Mouse (Mus musculus) yolk sac, embryonic 10.5 days (tissue): ENCODE measurements around the gene Rtkn2.
"Not testable (repeated sequence)": the region's sequence is repeated elsewhere in the genome, so short reads cannot be mapped to it uniquely, and the experiment has no call there.

ENCODE experiments used
- DNase-seq: peaks from one replicate; pipeline ENCODE4 v3.0.0-alpha.2; 2017; ENCODE audit warnings: low spot score

The Rtkn2 gene

DNA sequence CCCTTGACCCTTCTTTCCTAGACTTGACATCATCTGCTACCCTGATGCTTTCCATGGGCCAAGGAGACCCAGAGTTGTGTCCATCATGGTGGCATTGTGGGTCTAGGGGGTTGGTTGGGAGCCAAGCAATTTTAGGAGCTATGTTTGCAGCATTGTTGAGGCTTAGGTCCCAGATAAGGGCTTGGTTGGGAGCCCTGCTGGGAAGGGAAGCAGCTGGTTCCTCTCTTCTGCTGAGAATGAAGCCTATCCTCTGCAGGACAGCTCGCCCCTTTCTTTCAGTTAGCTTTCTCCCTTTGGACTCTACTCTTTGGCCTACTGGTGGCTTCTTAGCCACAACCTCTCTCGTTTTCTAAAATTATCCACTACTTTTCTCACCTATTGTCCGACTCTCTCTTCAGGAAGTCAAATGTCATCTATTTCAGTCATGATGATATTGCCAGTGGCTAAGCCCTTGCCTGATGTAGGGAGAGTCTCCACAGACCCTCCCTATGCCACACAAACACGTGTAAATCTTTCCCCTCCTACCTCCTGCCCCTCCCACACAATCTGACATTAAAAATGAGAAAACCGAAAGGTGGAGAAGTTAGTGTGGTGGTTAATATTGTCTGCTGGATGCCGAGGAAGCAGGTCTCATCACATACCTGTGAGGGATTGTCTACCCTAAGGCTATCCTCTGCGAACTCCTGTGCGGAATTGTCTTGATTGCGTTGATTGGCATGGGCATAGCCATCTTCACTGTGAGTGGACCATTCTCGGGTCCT lies 100.7 kb downstream of the Rtkn2 start:
- DNase-seq, result no peak

DNA sequence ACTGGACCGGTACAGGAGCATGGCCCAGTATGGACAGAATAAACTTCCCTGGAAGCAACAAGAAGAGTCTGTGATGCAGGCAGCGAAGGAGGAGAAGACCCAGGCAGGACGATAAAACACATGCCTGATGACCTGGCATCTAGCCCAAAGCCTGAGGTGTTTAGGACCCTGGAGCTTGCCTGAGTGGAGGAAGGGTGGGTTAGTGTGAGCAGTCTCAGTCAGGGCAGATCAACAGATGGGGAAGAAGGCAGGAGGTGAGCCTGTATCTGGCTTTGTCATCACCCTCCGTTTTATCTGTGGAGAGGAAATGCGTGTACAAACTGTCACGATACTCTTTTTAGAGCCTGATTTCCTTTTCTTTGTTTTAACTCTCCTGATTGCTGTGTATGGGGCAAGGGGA lies 102.3 kb downstream of the Rtkn2 start:
- no peak for DNase-seq

DNA sequence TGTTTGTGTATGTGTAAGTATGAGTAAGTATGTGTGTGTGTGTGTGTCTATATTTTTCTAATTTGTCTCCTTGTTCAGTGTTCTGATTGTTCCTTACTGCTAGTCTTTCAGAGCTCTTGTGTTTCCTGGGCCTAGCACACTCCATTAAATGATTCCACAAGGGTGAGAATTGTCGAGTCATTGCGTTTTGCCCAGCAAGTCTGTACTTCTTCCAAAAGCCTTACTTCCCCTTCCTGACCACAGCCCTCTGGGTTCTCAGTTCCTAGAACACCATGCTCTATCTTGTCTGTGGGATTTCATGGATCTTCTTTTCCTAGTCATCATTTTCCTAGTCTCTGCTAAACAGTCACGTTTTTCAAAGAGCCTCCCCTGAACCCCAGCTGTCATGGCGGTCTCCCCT lies 106.2 kb downstream of the Rtkn2 start:
- DNase-seq, result no peak

DNA sequence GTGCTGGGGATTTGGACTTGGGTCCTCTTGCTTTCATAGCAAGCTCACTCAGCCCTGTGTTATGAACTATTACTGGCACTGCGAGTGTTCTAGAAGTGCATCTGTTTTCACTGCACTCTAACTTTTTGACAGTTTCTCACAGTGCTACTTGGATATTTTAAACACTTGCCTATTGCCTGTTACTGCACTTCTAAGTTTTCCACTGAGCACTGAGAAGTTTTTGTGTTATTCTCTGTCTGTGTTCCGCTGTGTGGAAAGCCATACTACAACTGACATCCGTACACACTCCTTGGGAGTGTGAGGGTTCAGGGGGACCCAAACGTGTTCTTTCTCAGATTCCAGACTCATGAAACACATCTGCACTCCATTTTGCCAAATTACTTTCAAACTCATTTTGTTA lies 107.6 kb downstream of the Rtkn2 start:
- DNase-seq, result no peak

DNA sequence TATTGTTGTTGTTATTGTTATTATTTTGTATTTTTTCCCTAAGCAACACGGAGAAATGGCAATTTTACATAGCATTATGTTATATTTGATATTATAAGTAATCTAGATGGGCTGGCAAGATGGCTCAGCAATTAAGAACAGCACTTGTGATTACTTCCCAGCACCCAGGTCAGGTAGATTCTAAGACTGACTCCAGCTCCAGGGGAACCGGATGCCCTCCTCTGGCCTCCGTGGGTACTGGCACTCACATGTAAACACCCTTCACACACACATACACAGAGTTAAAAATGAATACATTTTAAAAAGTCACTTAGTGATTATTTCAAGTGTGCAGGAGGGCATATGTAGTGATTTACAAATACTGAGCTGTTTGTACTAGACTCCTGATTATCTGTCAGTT lies 108.4 kb downstream of the Rtkn2 start:
- DNase-seq, result no peak

DNA sequence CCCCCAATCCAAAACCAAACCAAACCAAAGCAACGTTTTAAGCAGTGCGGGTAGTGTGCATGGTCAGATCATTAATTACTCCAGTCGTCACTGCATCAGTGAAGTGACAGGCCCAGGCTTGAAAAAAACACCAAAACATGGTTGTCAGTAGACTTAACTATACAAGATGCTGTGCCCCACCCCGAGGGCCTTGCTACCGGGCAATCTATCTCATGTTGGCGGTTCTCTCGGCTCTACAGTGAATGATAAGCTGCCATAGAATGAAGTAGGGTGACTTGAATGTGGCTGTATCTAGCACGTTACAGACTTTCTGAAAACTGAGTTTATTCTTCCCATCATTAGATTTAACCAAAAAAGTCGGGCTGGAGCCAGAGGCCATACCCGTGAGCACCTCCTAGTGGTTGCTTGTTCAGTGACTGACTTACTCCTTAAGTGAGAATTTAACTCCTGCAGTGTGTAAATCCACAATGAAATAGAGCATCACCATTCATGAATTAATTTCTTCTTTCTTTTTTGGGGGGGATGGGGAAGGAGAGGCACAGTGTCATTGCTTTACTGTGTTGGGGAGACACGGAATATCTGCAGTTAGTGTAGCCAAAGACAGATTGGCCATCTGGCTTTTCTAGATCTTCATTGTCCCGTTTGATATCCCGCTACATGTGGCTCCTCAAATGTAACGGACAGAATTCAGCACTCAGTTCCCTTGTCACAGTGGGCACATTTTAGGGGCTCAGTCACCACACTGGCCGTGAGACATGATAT lies 110.2 kb downstream of the Rtkn2 start:
- no peak for DNase-seq

DNA sequence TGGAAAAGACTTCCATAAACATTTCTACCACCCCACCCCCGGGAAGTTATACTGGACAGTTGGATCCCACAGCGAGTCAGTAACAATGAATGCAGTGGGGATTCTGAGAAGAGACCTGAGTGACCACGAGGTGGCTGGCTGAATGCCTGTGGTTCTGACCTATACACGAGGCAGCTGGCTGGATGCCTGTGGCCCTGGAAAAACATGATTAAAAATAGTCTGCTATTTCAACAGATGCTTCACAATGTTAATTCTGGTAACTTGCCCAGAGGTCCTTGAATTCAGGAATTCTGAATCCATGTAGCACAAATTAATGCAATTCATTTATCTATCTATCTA lies 110.8 kb downstream of the Rtkn2 start:
- DNase-seq, result no peak

DNA sequence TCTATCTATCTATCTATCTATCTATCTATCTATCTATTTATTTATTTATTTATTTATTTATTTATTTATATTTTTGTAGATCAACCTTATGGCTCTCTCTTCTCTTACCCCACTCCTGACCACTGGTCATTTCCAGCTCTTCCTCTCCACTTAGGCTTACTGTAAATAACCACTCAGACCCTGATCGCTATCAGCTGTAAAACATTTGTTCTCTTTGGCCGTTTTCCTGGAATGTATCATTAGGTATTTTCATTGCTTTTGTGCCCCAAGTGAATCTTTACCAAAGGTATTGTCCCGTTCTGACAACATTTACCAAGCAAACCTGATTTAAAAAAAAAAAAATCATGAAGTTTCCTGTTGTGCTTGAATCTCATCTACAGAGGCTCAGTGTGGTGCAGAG lies 111.2 kb downstream of the Rtkn2 start:
- no peak for DNase-seq

DNA sequence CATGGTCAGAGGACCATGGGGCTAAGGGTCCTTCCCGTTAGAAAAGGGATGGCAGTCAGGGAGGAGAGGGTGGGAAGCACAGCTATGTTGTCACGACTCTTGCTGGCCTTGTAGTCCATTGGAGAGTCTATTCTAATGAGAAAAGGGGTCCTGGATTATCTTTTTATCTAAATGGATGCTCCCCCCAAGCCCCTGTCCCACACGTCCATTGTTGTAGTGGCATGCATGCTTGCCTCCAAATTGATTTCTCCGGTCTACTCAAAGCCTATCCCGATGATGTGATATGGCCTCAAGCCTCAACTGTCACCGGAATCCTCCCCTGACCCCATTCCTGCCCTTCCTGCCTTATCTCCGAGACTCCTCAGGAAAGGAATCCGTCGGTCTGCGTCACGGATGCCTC lies 111.6 kb downstream of the Rtkn2 start:
- DNase-seq, result no peak

DNA sequence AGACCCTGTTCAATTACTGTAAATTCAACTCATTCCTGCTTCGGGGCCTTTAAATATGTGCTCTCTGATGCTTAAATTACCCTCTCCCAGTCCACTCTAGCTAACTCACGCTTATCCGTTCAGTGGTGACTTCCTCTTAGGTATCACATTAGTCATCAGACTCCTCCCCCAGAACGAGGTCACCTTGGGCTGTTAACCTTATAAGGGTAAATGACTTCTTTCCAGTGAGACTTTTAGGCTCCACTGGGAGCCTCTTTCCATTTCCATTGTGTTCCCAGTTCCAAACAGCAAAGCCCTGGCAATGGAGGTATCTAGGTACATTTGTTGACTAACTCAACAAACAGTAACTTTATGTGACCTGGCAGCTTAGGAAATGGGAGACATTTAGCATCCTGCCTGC lies 112.5 kb downstream of the Rtkn2 start:
- no peak for DNase-seq

DNA sequence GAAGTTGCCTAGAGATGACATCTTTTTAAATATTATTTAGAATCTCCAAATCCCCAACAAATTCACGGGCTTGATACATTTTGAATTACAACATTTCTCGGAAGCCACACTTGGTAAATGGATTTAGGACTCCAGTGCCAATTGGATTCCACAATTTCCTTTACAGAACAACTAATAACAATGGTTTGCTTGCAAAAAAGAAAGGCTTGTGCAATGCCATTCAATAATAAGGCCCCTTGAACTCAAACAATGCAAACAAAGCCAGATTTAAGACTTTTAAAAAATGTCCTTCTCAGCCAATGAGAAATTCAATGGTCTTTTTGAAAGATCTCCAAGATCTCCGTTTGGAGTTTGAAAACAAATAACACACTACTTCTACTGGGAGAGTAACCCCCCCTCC lies 114.1 kb downstream of the Rtkn2 start:
- no peak for DNase-seq

DNA sequence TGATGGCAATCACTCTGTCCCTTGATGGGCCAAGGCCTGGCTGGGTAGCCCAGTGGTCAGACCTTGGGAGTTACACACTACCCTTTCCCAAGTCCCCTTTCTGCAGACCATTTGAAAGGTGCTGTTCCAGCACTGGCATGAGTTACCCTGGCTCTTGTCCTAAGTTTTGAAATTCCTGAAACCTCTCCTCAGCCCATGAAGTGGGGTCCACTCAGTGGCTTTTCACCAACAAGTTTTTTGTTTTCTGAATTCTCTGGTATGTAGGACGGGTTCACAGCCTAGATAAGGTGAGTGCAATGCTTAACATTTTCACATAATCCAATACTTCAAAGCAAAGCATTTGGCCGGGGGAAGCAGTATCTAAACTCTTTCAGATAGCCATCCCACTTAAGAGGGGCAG lies 115.8 kb downstream of the Rtkn2 start:
- no peak for DNase-seq

DNA sequence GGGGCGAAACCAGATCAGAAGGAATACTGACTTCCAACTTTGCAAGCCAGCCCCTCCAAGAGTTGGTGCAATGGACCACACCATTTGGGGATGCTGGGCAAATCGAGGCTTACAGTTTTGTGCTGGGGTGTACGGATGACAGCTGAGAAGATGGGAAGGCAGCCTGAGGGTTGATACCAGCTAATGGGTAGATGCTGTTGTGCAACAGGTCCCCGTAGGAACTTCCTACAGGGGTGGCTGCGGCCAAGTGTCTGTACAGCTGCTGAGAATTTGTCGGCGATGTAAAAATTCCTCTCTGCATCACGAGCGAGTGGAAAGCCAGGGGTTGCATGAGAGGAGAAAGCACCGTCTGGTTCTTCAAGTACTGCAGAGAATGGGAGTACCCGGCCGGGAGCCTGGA lies 117.0 kb downstream of the Rtkn2 start:
- no peak for DNase-seq

DNA sequence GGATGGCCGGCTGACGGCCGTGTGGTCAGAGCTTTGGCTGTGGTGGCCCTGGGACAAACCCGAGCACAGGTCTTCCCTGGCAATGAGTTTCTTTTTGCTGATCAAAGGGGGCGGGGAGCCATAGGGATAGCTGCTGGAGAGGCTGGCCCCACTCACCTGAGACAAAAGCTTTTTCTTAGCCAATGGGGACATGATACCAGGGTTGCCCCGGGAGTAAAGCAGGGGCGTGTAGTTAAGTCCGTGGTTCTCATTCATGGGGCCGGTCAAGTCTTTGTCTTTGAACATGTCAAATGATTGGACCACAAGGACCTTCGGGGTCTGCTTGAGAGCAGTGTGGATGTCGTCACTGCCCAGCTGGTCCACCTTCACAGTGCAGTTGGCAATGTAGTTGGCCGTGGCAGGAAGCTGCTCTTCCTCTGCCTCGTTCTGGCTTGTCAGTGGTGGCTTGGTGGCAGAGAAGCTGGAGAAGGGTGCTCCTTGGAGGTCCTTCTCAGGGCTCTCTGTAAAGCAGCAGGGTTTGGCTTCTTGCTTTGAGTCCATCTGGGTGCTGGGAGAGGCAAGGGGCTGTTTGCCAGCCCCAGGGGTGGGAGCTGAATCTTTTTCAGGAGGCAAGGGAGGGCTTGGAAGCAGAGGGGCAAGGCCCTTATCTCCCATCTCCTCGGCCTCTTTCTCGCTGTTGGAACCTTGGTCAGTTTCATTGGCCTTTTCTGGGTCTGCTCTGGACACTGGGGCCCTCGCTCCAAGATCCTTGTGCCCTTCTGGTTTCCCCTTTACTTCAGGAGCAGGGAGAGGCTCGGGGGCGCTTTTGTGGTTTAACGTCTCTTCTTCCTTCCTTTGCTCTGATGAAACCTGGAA lies 118.7 kb downstream of the Rtkn2 start:
- DNase-seq, result no peak

DNA sequence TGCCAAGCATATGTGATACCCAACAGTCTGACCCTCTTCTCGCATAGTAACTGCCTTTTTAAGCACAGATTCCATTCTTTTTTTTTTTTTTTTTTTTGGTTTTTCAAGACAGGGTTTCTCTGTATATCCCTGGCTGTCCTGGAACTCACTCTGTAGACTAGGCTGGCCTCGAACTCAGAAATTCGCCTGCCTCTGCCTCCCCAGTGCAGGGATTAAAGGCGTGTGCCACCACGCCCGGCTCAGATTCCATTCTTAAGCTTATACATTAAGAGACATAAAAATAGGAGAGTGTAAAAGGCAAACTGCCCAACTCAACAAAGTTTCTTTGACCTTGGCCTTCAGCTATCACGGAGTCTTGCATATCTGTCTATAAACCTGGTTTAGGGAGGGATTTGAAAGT lies 120.4 kb downstream of the Rtkn2 start:
- DNase-seq, result not testable (repeated sequence)

DNA sequence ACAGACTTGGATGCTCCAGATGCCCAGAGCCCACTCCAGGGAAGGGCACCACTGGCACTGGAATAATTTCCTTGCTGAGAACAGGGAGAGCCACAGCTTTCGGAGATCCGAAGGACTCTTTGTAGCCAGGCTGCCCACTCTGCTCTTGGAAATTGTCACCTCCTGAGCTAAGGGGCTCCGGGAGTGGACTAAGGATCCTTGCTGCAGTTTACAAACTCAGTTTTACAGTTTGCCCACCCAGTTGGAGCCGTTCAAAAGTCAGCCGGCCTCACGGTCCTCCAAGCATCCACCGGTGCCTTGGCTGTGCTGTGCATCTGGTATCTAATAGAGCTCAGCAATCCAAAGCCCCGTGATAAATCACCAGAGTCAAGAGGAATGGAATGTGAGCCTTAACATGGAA lies 121.1 kb downstream of the Rtkn2 start:
- peak; percentile 18 for DNase-seq

DNA sequence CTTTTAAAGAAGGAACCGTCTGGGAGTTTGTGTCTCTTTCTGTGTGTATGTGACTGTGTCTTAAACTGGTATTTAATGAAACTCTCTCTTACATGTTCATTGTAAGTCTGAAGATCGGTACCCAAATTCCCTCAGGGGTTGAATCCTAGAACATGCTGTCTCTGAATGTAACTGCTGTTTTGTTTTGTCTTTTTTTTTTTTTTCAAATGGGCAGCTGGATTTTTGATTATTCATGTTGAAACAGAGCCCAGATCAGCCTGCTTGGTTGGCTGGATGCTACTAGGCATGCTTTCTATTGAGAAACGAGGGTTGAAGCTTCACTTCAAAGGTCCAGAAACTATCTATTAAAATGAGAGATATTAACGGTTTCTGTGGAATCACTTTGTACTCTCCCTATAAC lies 121.9 kb downstream of the Rtkn2 start:
- DNase-seq, result no peak

DNA sequence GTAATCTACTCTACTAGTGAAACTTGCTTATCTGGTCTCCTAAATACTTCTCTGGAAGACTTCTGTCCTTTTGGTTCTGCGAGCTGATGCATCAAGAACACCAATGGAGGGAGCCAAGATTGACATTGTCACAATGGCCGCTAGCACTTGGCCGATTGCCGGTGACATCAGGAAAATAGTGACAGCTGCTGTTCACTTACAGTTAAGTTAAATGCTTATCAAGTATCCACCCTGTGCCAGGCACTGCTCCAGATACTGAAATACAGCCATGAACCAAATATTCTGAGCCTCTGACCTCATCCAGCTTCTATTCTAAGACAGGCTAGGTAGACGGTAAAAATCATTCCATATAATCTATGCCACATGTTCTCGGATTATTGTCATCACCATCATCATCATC lies 123.2 kb downstream of the Rtkn2 start:
- DNase-seq, result no peak

DNA sequence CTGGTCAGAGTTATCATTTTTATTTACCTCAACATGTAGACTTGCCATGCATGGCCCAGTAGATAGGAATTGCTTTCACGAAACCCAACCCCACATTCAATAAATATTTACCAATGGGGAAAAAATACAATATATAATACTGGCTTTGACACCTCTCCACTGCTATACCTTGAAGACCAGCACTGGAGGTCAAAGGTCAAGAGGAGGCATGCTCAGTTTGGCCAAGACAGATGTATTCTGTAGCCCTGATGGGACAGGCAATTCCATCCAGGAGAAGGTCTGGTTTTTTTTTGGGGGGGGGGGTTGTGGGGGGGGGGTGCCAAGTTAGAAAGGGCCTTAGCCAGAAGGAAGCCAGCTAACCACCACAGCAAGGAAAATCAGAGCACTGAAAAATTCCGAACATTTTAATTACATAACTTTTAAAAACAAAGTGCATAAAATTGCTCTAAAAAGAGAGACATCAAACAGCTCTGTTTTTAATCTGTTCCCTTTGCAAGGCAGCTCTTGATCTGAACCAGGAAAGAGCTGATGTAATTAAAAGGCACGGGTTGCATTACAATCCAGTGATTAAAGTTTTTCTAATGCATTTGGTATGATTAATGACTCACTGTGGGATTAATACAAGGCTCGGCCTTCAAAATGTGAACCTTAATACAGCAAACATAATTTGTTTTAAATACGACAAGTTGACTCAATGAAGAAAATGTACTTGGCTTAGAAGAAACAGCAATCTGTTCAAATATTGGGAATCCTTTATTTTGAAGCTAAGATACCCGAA lies 123.9 kb downstream of the Rtkn2 start:
- no peak for DNase-seq

DNA sequence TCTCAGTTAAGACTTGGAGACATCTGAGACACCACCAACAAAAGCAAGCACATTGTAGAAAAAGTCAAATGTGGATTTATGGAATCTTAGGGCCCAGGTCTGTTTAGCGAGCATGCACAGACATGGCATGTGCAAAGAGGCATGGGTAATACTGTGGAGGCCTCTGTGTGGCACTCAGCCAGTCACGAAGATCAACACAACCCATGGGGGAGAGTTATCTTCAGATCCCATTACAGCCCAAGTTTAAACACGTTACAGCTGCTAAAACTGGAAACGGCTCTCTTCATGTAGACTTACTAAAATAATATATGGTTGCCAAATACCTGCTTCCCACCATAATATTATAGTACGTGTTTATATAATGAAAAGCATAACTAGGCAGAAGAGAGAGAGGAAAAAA lies 124.6 kb downstream of the Rtkn2 start:
- no peak for DNase-seq

DNA sequence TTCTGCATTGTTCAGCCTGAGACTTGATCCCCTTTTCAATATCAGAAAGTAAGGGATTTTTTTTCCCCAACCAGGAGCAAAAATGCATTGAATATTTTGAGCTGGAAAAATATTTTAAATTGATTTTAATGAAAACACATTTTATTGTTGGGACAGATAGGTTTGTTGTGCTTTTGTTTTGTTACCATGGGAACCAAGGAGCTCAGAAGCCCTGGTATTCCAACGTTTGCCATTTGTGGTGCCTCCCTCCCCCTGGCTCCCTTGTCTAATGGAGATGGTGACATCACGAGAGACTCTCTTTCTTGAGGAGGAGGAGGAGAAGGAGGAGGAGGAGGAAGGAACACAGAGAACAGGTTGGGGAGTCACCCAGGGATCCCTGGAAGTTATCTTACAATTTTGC lies 125.1 kb downstream of the Rtkn2 start:
- no peak for DNase-seq
